Mouse (Mus musculus) stomach, embryonic 15.5 days (tissue): ENCODE measurements at regions not wholly inside any gene's neighbourhood (a gene's known extent, or its start where the extent isn't known, plus 50 kb on each side); places are given as distances from the start of the nearest gene placed in this dataset.
A peak's percentile ranks its signal among the peaks of the same experiment; 100 is the strongest.

Experiments
- ATAC-seq: fragments of 200-750 bp; cut with Nextera tagmentation; 2 replicates; pipeline ENCODE4 v1.8.0; 2017; ENCODE audit warnings: low read depth, moderate number of reproducible peaks, moderate TSS enrichment; ENCODE audit not compliant: insufficient read depth, low FRiP score
- H3K27ac ChIP-seq: fragments of 300-500 bp; sonication (generic); 2 replicates; pipeline ENCODE4 v1.5.1; 2015; ENCODE audit warnings: mild to moderate bottlenecking, inconsistent platforms
- H3K27me3 ChIP-seq: fragments of 300-500 bp; sonication (generic); replicated peaks from 2 replicates; pipeline ENCODE4 v1.6.1; 2015; ENCODE audit warnings: inconsistent platforms
- H3K36me3 ChIP-seq: fragments of 300-500 bp; sonication (generic); 2 replicates; pipeline ENCODE4 v1.6.1; 2015; ENCODE audit warnings: inconsistent platforms
- H3K4me1 ChIP-seq: fragments of 300-500 bp; sonication (generic); 2 replicates; pipeline ENCODE4 v1.6.1; 2015; ENCODE audit warnings: inconsistent platforms
- H3K4me2 ChIP-seq: fragments of 300-500 bp; sonication (generic); 2 replicates; pipeline ENCODE4 v1.6.1; 2015; ENCODE audit warnings: mild to moderate bottlenecking, inconsistent platforms
- H3K4me3 ChIP-seq: fragments of 300-500 bp; sonication (generic); replicated peaks from 2 replicates; pipeline ENCODE4 v1.5.1; 2015; ENCODE audit warnings: inconsistent platforms
- H3K9ac ChIP-seq: fragments of 300-500 bp; sonication (generic); 2 replicates; pipeline ENCODE4 v1.6.1; 2015; ENCODE audit warnings: inconsistent platforms
- H3K9me3 ChIP-seq: fragments of 300-500 bp; sonication (generic); 2 replicates; pipeline ENCODE4 v1.6.1; 2016; ENCODE audit warnings: inconsistent platforms
- WGBS: fragments of 180-500 bp; shearing (Covaris S2); methylation state at CpG from one replicate; pipeline ENCODE4 v1.1.7; 2015; 5-methylcytosine and 5-hydroxymethylcytosine counted together

GRCm38 (mm10) chr16:93092796-93093195 is 266.8 kb upstream of the Runx1 start:
- Histone ChIP-seq H3K4me1 (no peaks in the 10 kb centered on the region), H3K9ac (no peak overlapping the region), H3K4me2 (no peak overlapping the region), H3K4me3 (no peak overlapping the region), H3K36me3 (no peaks in the 10 kb centered on the region), H3K9me3 (no peaks in the 10 kb centered on the region), H3K27me3 (no peaks in the 10 kb centered on the region), H3K27ac (no peak overlapping the region)
- peak; percentile 2; the same call in 1 of the 2 replicates for ATAC-seq
- WGBS = 31% methylated on average over 7 of the region's 7 CpGs

- WGBS = 66% methylated on average over 10 of the region's 10 CpGs
- no peak overlapping the region for H3K27ac ChIP-seq
Observed at GRCm38 (mm10) chr16:93085227-93085883, 259.4 kb upstream of the Runx1 start.

DNA sequence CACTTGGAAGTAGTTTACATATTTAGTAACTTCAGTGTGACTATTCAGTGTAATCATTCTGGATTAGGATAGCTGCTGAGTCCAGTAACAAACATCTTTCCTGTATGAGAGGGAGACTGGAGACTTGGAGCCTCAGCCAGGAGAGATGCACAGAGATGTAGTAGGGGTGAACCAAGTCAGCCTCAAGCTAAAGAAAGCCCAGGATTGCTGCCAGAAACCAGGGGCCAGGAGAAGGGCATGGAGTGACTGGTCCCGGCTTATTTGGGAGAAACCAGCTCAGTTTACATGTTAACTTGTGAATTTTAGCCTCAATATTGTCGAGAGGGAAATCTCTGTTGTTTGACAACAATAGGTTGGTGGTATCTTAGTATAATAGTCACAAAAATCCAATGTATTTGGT is 257.8 kb upstream of the Runx1 start:
- WGBS = 68% methylated on average over 2 of the region's 2 CpGs
- Histone ChIP-seq H3K27ac (no peak overlapping the region), H3K4me3 (no peak overlapping the region), H3K36me3 (no peaks in the 10 kb centered on the region), H3K27me3 (no peaks in the 10 kb centered on the region), H3K4me2 (no peak overlapping the region), H3K9me3 (no peaks in the 10 kb centered on the region), H3K4me1 (peaks cover 8% of the 10 kb centered on the region; the same call in 1 of the 2 replicates), H3K9ac (no peak overlapping the region)
- ATAC-seq = no peak

More at GRCm38 (mm10) chr16:93085227-93085883, 259.4 kb upstream of the Runx1 start:
- H3K4me3 ChIP-seq = no peak overlapping the region
- no peak for ATAC-seq
- no peaks in the 10 kb centered on the region for H3K4me1 ChIP-seq
- no peak overlapping the region for H3K9ac ChIP-seq
- no peaks in the 10 kb centered on the region for H3K36me3 ChIP-seq
- no peaks in the 10 kb centered on the region for H3K27me3 ChIP-seq
- no peaks in the 10 kb centered on the region for H3K9me3 ChIP-seq
- H3K4me2 ChIP-seq = no peak overlapping the region

DNA sequence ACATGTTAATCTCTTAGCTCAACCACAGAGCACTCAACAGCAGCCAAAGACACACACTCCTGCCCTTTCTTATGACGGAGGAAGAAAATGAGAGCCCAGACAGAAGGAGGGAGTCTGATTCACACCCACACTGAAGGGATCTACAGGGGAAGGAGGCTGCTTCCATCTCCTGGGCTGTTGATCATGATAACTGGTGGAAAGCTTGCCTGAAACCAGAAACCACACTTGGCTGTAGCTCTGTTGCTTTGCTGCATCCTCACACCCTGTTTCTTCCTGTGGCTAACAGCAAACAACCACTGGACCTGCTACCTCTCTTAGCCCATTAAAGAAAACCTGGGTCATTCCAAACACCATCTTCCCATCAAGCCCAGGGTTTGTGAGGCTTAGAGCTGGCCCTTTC is 257.2 kb upstream of the Runx1 start:
- Histone ChIP-seq H3K9ac (no peak overlapping the region), H3K27me3 (no peaks in the 10 kb centered on the region), H3K36me3 (no peaks in the 10 kb centered on the region), H3K4me1 (peaks cover 8% of the 10 kb centered on the region; the same call in 1 of the 2 replicates), H3K9me3 (no peaks in the 10 kb centered on the region), H3K4me3 (no peak overlapping the region), H3K27ac (no peak overlapping the region), H3K4me2 (no peak overlapping the region)
- no peak for ATAC-seq
- WGBS = 80% methylated on average over 1 of the region's 1 CpGs

DNA sequence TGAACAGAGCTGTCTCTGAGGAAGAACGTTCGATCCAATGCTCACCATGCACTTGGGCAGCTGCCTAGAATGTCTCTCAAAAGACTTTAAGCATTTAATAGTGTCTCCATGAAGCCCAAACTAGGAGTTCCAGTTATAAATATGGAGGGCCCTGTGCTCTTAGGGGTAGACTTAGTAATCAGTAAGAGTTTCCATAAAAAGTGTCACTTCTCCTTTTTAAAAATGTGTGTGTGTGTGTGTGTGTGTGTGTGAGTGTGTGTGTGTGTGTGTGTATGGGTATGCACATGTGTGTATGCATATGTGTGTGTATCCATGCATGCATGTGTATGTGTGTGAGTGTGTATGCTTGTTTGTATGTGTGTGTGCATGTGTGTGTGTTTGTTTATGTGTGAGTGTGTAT is 255.6 kb upstream of the Runx1 start:
- H3K27ac ChIP-seq = no peak overlapping the region
- H3K4me3 ChIP-seq = no peak overlapping the region
- H3K9ac ChIP-seq = no peak overlapping the region
- H3K9me3 ChIP-seq = no peaks in the 10 kb centered on the region
- H3K36me3 ChIP-seq = no peaks in the 10 kb centered on the region
- 77% methylated on average over 2 of the region's 2 CpGs for WGBS
- ATAC-seq = no peak
- H3K4me1 ChIP-seq = peaks cover 8% of the 10 kb centered on the region; the same call in 1 of the 2 replicates
- H3K27me3 ChIP-seq = no peaks in the 10 kb centered on the region
- H3K4me2 ChIP-seq = no peak overlapping the region

- H3K4me3 ChIP-seq = peak overlapping the region; percentile 16; the same call in 1 of the 2 replicates
- WGBS = 28% methylated on average over 17 of the region's 17 CpGs
- H3K27me3 ChIP-seq = no peaks in the 10 kb centered on the region
- no peaks in the 10 kb centered on the region for H3K36me3 ChIP-seq
- H3K4me1 ChIP-seq = peaks cover 8% of the 10 kb centered on the region; the same call in 1 of the 2 replicates
- H3K9me3 ChIP-seq = no peaks in the 10 kb centered on the region
- H3K27ac ChIP-seq = peak overlapping the region; percentile 21; the same call in 1 of the 2 replicates
- H3K9ac ChIP-seq = no peak overlapping the region
- peak; percentile 60; the same call in 1 of the 2 replicates for ATAC-seq
- H3K4me2 ChIP-seq = peak overlapping the region; percentile 45
Observed at GRCm38 (mm10) chr16:93079660-93080390, 253.9 kb upstream of the Runx1 start.

GRCm38 (mm10) chr16:93078909-93079308 is 253.0 kb upstream of the Runx1 start:
- Histone ChIP-seq H3K27me3 (no peaks in the 10 kb centered on the region), H3K27ac (no peak overlapping the region), H3K4me1 (peaks cover 8% of the 10 kb centered on the region; the same call in 1 of the 2 replicates), H3K9me3 (no peaks in the 10 kb centered on the region), H3K36me3 (no peaks in the 10 kb centered on the region), H3K9ac (no peak overlapping the region), H3K4me2 (peak overlapping the region; percentile 45), H3K4me3 (no peak overlapping the region)
- no peak for ATAC-seq
- WGBS = 60% methylated on average over 3 of the region's 3 CpGs

DNA sequence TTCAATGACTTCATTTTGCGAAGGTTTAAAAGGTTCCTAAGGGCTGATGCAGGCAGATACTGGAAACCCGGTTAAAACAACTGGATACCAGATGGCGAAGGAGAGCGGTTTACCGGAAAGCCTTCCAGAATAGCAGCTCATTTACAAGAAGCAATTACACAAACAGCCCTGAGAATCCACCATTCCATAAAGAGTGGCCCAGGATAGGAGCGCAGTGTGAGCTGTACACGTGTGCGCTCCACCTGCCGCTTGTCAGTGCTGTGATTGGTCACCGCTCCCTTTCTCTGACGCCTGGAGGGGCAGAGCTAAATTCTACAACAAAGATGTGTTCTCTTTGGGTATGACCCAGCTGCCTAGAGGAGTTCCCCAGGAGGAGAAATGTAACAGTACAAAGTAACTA is 249.5 kb upstream of the Runx1 start:
- WGBS = 81% methylated on average over 11 of the region's 11 CpGs
- Histone ChIP-seq H3K4me1 (peaks cover 8% of the 10 kb centered on the region; the same call in 1 of the 2 replicates), H3K4me2 (no peak overlapping the region), H3K36me3 (no peaks in the 10 kb centered on the region), H3K4me3 (no peak overlapping the region), H3K9me3 (no peaks in the 10 kb centered on the region), H3K9ac (no peak overlapping the region), H3K27ac (no peak overlapping the region), H3K27me3 (no peaks in the 10 kb centered on the region)
- ATAC-seq = no peak

- WGBS = 28% methylated on average over 6 of the region's 6 CpGs
- no peaks in the 10 kb centered on the region; the same call in 1 of the 2 replicates for H3K4me1 ChIP-seq
- no peak overlapping the region for H3K4me2 ChIP-seq
- peak; percentile 56; the same call in 1 of the 2 replicates for ATAC-seq
- no peaks in the 10 kb centered on the region for H3K36me3 ChIP-seq
- H3K27me3 ChIP-seq = no peaks in the 10 kb centered on the region
- H3K4me3 ChIP-seq = no peak overlapping the region
- H3K27ac ChIP-seq = peak overlapping the region; percentile 53
- no peak overlapping the region for H3K9ac ChIP-seq
- no peaks in the 10 kb centered on the region for H3K9me3 ChIP-seq
Observed at GRCm38 (mm10) chr16:93072156-93072555, 246.2 kb upstream of the Runx1 start.

GRCm38 (mm10) chr16:93071726-93072125 is 245.8 kb upstream of the Runx1 start:
- H3K4me2 ChIP-seq = no peak overlapping the region
- H3K4me1 ChIP-seq = no peaks in the 10 kb centered on the region; the same call in 1 of the 2 replicates
- no peak overlapping the region for H3K4me3 ChIP-seq
- peak overlapping the region; percentile 53; the same call in 1 of the 2 replicates for H3K27ac ChIP-seq
- H3K27me3 ChIP-seq = no peaks in the 10 kb centered on the region
- H3K9ac ChIP-seq = no peak overlapping the region
- H3K9me3 ChIP-seq = no peaks in the 10 kb centered on the region
- no peaks in the 10 kb centered on the region for H3K36me3 ChIP-seq
- WGBS = 29% methylated on average over 6 of the region's 6 CpGs
- ATAC-seq = peak; percentile 76; the same call in 1 of the 2 replicates

- Histone ChIP-seq H3K4me1 (no peaks in the 10 kb centered on the region), H3K9me3 (no peaks in the 10 kb centered on the region), H3K4me2 (no peak overlapping the region), H3K27me3 (no peaks in the 10 kb centered on the region), H3K36me3 (no peaks in the 10 kb centered on the region), H3K27ac (no peak overlapping the region), H3K4me3 (no peak overlapping the region), H3K9ac (no peak overlapping the region)
- WGBS = 86% methylated on average over 2 of the region's 2 CpGs
- ATAC-seq = no peak
Observed at GRCm38 (mm10) chr16:93066821-93067220, 240.9 kb upstream of the Runx1 start.
